Mouse (Mus musculus): ENCODE results near the gene Ciz1. TPM values are rescaled to one million over a fixed set of nuclear protein-coding genes. Genes with fewer than 3 reads are reported as not detected.

Ciz1 gene
- polyA plus RNA-seq, 1 experiment from 2014 or later: 65.8 TPM

DNA sequence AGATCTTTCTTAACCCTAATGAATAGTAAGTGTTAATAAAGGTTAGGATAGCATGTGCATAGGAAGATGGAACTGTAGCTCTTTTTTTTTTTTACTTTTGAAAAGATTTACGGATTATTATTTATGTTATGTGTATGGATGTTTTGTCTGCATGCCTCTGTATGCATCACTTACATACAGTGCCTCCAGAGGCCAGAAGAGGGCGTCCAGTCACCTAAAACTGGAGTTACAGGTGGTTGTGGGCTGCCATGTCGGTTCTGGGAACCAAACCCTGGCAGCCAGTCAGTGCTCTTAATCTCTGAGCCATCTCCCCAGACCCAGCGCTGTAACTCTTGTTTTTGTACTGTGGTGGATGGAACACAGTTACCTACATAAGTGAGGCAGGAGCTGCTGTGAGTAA, 27.8 kb upstream of the Ciz1 start:
- Histone ChIP-seq H3K4me1 (peaks cover 72% of the 10 kb centered on the region), H3K27me3 (replicated peaks; ENCODE audit: low read depth, poor library complexity, severe bottlenecking) (0 out of 2 replicates have a peak, but pooled peaks cover 8% of the 10 kb centered on the region), H3K4me3 (no peak overlapping the region), H3K27ac (replicated peaks) (no peak overlapping the region), H3K9me3 (no peaks in the 10 kb centered on the region), H3K36me3 (replicated peaks) (peaks cover 30% of the 10 kb centered on the region)
- WGBS: 58% methylated on average over 4 of the region's 4 CpGs
- no peak for DNase-seq (ENCODE audit: low spot score)

- DNase-seq (ENCODE audit: low spot score): no peak
- no peaks in the 10 kb centered on the region for H3K27me3 ChIP-seq (replicated peaks; ENCODE audit: low read depth, poor library complexity, severe bottlenecking)
- WGBS: 71% methylated on average over 7 of the region's 7 CpGs
- peaks cover 70% of the 10 kb centered on the region for H3K4me1 ChIP-seq
- H3K4me3 ChIP-seq: no peak overlapping the region
- peak overlapping the region; percentile 65 for H3K27ac ChIP-seq (replicated peaks)
- H3K36me3 ChIP-seq (replicated peaks): peaks cover 30% of the 10 kb centered on the region
- no peaks in the 10 kb centered on the region for H3K9me3 ChIP-seq
These were observed 26.8 kb upstream of the Ciz1 start for GRCm38 (mm10) chr2:32325342-32325741.

- Histone ChIP-seq H3K9me3 (no peaks in the 10 kb centered on the region), H3K27me3 (replicated peaks; ENCODE audit: low read depth, poor library complexity, severe bottlenecking) (no peaks in the 10 kb centered on the region), H3K27ac (replicated peaks) (no peak overlapping the region), H3K36me3 (replicated peaks) (peaks cover 38% of the 10 kb centered on the region), H3K4me3 (no peak overlapping the region), H3K4me1 (peaks cover 56% of the 10 kb centered on the region)
- 89% methylated on average over 4 of the region's 4 CpGs for WGBS
- DNase-seq (ENCODE audit: low spot score): no peak
These were observed 24.9 kb upstream of the Ciz1 start for GRCm38 (mm10) chr2:32327200-32327599.

DNA sequence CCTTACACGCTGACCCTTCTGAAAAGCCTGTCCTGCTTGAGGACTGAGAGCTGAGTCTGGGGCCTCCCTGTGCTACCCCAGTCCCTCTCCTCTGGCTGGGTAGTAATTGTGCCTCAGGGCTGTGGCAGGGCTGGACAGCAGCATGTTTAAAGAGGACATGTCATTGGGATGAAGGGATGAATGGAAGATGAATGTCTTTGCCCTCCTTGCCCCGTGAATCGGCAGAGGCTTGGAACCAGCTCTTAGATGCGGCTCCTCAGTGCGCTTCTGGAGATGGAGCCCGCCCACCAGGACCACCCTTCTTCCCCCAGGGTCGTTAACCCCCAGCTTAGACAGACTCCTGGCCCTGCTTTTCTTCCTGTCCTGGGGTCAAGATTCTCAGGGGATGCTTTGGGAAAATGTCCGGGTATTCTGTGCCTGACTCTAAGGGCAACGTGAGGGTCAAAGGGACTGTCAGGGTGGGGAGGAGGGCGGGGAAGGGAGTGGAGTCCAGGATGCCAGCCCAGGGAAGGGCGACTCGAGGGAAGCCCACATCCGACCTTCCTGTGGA, 23.1 kb upstream of the Ciz1 start:
- H3K4me1 ChIP-seq: peaks cover 48% of the 10 kb centered on the region
- H3K4me3 ChIP-seq: 0 out of 2 replicates have a peak overlapping the region, but pooled peaks have one; percentile 2
- H3K9me3 ChIP-seq: no peaks in the 10 kb centered on the region
- H3K36me3 ChIP-seq (replicated peaks): peaks cover 45% of the 10 kb centered on the region
- no peak for DNase-seq (ENCODE audit: low spot score)
- H3K27ac ChIP-seq (replicated peaks): peak overlapping the region; percentile 76
- H3K27me3 ChIP-seq (replicated peaks; ENCODE audit: low read depth, poor library complexity, severe bottlenecking): peaks cover 9% of the 10 kb centered on the region
- 20% methylated on average over 13 of the region's 13 CpGs for WGBS

GRCm38 (mm10) chr2:32329531-32329930, 22.6 kb upstream of the Ciz1 start:
- H3K4me3 ChIP-seq: 0 out of 2 replicates have a peak overlapping the region, but pooled peaks have one; percentile 2
- H3K27ac ChIP-seq (replicated peaks): peak overlapping the region; percentile 76
- peaks cover 14% of the 10 kb centered on the region for H3K27me3 ChIP-seq (replicated peaks; ENCODE audit: low read depth, poor library complexity, severe bottlenecking)
- WGBS: 24% methylated on average over 6 of the region's 6 CpGs
- no peak for DNase-seq (ENCODE audit: low spot score)
- H3K36me3 ChIP-seq (replicated peaks): peaks cover 48% of the 10 kb centered on the region
- no peaks in the 10 kb centered on the region for H3K9me3 ChIP-seq
- H3K4me1 ChIP-seq: peaks cover 50% of the 10 kb centered on the region

- H3K4me1 ChIP-seq: peaks cover 36% of the 10 kb centered on the region
- no peaks in the 10 kb centered on the region for H3K9me3 ChIP-seq
- H3K27me3 ChIP-seq (replicated peaks; ENCODE audit: low read depth, poor library complexity, severe bottlenecking): peaks cover 37% of the 10 kb centered on the region
- H3K36me3 ChIP-seq (replicated peaks): peaks cover 63% of the 10 kb centered on the region
- no peak overlapping the region for H3K4me3 ChIP-seq
- 89% methylated on average over 5 of the region's 5 CpGs for WGBS
- no peak for DNase-seq (ENCODE audit: low spot score)
- H3K27ac ChIP-seq (replicated peaks): no peak overlapping the region
These were observed 20.0 kb upstream of the Ciz1 start for GRCm38 (mm10) chr2:32332159-32332558.

DNA sequence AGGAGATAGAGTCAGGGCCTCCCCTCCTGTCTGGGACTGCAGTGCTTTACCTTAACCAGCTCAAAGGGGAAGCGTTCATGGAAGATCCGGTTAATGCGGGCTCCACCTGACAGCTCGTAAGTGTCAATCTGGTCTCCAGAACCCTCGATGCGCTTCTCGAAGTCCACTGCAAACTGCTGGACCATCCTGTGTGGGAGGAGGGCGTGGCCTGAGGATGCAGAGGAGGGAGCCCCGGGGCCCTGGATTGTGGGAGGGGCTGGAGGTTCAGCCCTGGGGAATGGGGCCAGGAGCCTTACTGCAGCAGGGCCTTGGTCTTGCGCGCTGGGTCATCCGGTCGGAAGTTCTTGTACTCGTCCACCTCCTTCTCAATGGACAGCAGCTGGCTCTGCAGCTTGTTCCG, 16.2 kb upstream of the Ciz1 start:
- WGBS: 54% methylated on average over 15 of the region's 15 CpGs
- peaks cover 37% of the 10 kb centered on the region for H3K27me3 ChIP-seq (replicated peaks; ENCODE audit: low read depth, poor library complexity, severe bottlenecking)
- H3K27ac ChIP-seq (replicated peaks): no peak overlapping the region
- DNase-seq (ENCODE audit: low spot score): no peak
- H3K9me3 ChIP-seq: no peaks in the 10 kb centered on the region
- peaks cover 94% of the 10 kb centered on the region for H3K36me3 ChIP-seq (replicated peaks)
- H3K4me1 ChIP-seq: peaks cover 17% of the 10 kb centered on the region
- no peak overlapping the region for H3K4me3 ChIP-seq

- no peak overlapping the region for H3K27ac ChIP-seq (replicated peaks)
- no peak for DNase-seq (ENCODE audit: low spot score)
- H3K4me1 ChIP-seq: peaks cover 25% of the 10 kb centered on the region
- H3K27me3 ChIP-seq (replicated peaks; ENCODE audit: low read depth, poor library complexity, severe bottlenecking): peaks cover 23% of the 10 kb centered on the region
- peaks cover 71% of the 10 kb centered on the region for H3K36me3 ChIP-seq (replicated peaks)
- no peak overlapping the region for H3K4me3 ChIP-seq
- H3K9me3 ChIP-seq: no peaks in the 10 kb centered on the region
- 40% methylated on average over 26 of the region's 26 CpGs for WGBS
These were observed 12.1 kb upstream of the Ciz1 start for GRCm38 (mm10) chr2:32339912-32340642.

DNA sequence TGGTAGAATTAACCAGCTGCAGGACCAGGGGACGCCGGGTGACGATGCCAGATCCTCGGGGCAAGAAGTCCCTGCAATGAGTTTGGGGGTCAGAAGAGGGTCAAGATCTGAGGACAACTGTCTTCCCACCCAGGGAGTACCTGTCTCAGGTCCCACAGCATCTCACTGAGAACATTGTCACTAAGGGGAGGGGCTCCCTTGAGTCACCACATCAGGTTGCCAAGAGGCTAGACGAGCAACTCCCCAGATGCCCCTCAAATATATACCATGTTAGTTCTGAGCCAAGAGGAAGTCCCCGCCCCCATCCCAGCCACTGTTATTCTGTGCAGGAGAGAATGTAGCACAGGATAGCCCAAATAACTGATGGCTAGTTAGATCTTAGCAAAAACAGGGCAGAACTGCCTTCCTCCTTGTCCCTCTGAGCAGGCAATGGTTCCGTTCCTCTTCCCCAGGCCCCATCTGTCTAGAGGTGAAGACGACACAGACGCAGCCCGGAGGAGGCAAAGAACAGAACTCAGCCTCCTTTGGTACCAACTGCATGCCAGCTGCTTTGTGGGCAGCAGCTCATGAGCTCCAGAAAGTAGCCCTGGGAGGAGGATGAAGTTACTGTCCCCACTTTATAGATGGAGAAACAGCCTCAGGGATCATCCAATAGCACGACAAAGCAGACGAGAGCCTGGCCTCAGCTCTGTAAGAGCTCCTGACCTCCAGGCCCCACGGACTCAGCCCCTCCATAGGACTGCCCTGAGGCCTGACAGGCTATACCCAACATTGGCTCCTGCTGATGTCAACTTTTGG, 11.1 kb upstream of the Ciz1 start:
- Histone ChIP-seq H3K4me3 (no peak overlapping the region), H3K9me3 (no peaks in the 10 kb centered on the region), H3K27me3 (replicated peaks; ENCODE audit: low read depth, poor library complexity, severe bottlenecking) (peaks cover 13% of the 10 kb centered on the region), H3K36me3 (replicated peaks) (peaks cover 63% of the 10 kb centered on the region), H3K4me1 (peaks cover 23% of the 10 kb centered on the region), H3K27ac (replicated peaks) (no peak overlapping the region)
- no peak for DNase-seq (ENCODE audit: low spot score)
- WGBS: 80% methylated on average over 13 of the region's 13 CpGs

DNA sequence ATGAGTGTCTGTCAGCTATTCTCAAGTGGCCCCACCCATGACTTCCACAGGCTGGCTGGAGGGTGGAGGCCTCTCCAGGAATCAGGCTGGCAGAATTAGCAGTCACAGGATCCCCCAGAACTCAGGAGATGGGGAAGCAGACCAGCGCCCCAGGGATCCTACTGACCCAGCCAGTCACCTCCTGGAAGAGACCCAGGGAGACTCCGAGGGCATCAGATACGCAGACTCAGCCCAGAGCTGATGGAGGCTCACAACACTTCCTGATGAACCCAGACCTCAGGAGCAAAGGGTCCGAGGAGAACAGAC, 10.5 kb upstream of the Ciz1 start:
- WGBS: 90% methylated on average over 4 of the region's 4 CpGs
- no peaks in the 10 kb centered on the region for H3K9me3 ChIP-seq
- H3K4me1 ChIP-seq: peaks cover 22% of the 10 kb centered on the region
- peaks cover 10% of the 10 kb centered on the region; the same call in 1 of the 2 replicates for H3K27me3 ChIP-seq (replicated peaks; ENCODE audit: low read depth, poor library complexity, severe bottlenecking)
- no peak overlapping the region for H3K27ac ChIP-seq (replicated peaks)
- H3K4me3 ChIP-seq: no peak overlapping the region
- DNase-seq (ENCODE audit: low spot score): no peak
- H3K36me3 ChIP-seq (replicated peaks): peaks cover 61% of the 10 kb centered on the region

- H3K4me1 ChIP-seq: peaks cover 22% of the 10 kb centered on the region
- WGBS: 86% methylated on average over 4 of the region's 4 CpGs
- H3K27me3 ChIP-seq (replicated peaks; ENCODE audit: low read depth, poor library complexity, severe bottlenecking): peaks cover 6% of the 10 kb centered on the region; the same call in 1 of the 2 replicates
- H3K4me3 ChIP-seq: no peak overlapping the region
- DNase-seq (ENCODE audit: low spot score): no peak
- H3K36me3 ChIP-seq (replicated peaks): peaks cover 61% of the 10 kb centered on the region
- H3K27ac ChIP-seq (replicated peaks): no peak overlapping the region
- no peaks in the 10 kb centered on the region for H3K9me3 ChIP-seq
These were observed 10.1 kb upstream of the Ciz1 start for GRCm38 (mm10) chr2:32342039-32342438.

DNA sequence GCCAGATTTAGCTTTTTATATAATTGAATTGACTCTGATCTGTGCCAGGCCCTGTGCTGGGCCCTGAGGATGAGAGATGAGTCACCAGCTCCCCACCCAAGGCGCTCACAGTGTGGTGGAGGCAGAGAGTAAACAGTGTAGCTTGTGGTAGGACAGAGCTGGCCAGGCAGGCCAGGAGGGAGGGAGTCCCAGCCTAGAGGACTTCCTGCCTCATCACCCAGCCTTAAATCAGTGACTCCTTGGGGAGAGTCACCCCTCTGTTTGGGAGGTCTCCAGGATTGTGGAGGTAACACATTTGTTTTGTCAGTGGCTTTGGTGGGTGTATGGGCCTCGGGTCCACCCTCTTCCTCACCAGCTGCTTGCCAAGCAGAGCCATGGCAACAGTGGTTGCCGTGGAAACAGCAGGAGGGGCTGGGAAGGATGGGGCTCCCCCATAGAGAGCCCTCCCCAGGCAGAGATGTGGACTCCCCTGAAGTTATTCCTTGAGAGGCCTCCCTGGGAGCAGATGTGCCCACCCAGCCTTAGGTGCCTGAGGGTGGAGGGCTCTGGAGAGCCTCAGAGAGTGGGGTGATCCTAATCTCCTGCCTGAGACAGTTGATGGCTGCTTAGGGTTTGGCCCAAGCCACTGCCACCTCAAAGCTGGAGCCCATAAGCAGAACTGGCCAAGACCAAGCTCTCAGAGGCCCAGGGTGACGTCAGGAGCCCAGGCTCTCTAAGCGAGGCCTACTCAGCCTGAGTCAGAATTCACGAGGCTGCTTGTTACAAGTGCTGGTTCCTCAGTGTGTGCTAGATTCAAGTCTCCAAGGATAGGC, 9.4 kb upstream of the Ciz1 start:
- no peak overlapping the region for H3K4me3 ChIP-seq
- 79% methylated on average over 6 of the region's 6 CpGs for WGBS
- H3K27ac ChIP-seq (replicated peaks): no peak overlapping the region; the same call in 1 of the 2 replicates
- peaks cover 55% of the 10 kb centered on the region for H3K36me3 ChIP-seq (replicated peaks)
- H3K4me1 ChIP-seq: peaks cover 22% of the 10 kb centered on the region
- H3K9me3 ChIP-seq: no peaks in the 10 kb centered on the region
- peaks cover 6% of the 10 kb centered on the region; the same call in 1 of the 2 replicates for H3K27me3 ChIP-seq (replicated peaks; ENCODE audit: low read depth, poor library complexity, severe bottlenecking)
- DNase-seq (ENCODE audit: low spot score): no peak
